Mouse (Mus musculus) cortical plate, adult 2 months (tissue): ENCODE measurements around the gene Pced1b.

Experiments used
- CTCF ChIP-seq: fragments of 200-500 bp; IDR thresholded peaks from 2 replicates; pipeline ENCODE4 v1.5.1; 2011; ENCODE audit warnings: mild to moderate bottlenecking, control low read depth, low read length; ENCODE audit not compliant: insufficient read depth; ENCODE audit errors: extremely low read depth
- POLR2A ChIP-seq: fragments of 200-500 bp; IDR thresholded peaks from 2 replicates; pipeline ENCODE4 v1.6.1; 2011; ENCODE audit warnings: mild to moderate bottlenecking, low read length, control low read depth; ENCODE audit not compliant: insufficient read depth; ENCODE audit errors: extremely low read depth

- TF ChIP-seq CTCF, result no peak
- TF ChIP-seq POLR2A, result no peak
These were observed 154.0 kb downstream of the Pced1b start for GRCm38 (mm10) chr15:97400866-97401265.
